Mouse (Mus musculus): Measurements from ENCODE around the gene Dpy19l1. TPM values are rescaled to one million over a fixed set of nuclear protein-coding genes. Genes with fewer than 3 reads are reported as not detected.

Dpy19l1 gene
- polyA plus RNA-seq (2015; fragmentation: Nextera tagmentation; extraction: Ambion mirVana): 7.6 and 11.2 TPM in 2 replicates

- H3K4me2 ChIP-seq: peak within 1 kb of the TSS; percentile 66
- ATAC-seq (ENCODE audit: low FRiP score): peak; percentile 98
- under 1% methylated on average over 75 of the region's 99 CpGs for WGBS
- no peaks in the 10 kb centered on the region for H3K27me3 ChIP-seq (replicated peaks)
- H3K27ac ChIP-seq (replicated peaks): peak within 1 kb of the TSS; percentile 82
- no peaks in the 10 kb centered on the region for H3K9me3 ChIP-seq (replicated peaks)
- H3K4me1 ChIP-seq: peaks cover 25% of the 10 kb centered on the region
- H3K36me3 ChIP-seq: no peaks in the 10 kb centered on the region
- H3K9ac ChIP-seq (replicated peaks): peak within 1 kb of the TSS; percentile 67
- peak within 1 kb of the TSS; percentile 75 for H3K4me3 ChIP-seq (replicated peaks)
These were observed at the start of gene Dpy19l1 for GRCm38 (mm10) chr9:24503067-24503857. TSS of gene Dpy19l1 (minus strand) at chr9:24503140.

GRCm38 (mm10) chr9:24538159-24538558, 35.2 kb upstream of the Dpy19l1 start:
- H3K27ac ChIP-seq (replicated peaks): no peak overlapping the region
- ATAC-seq (ENCODE audit: low FRiP score): no peak
- no peaks in the 10 kb centered on the region for H3K36me3 ChIP-seq
- no peak overlapping the region for H3K4me3 ChIP-seq (replicated peaks)
- 56% methylated on average over 2 of the region's 2 CpGs for WGBS
- no peak overlapping the region for H3K4me2 ChIP-seq
- no peak overlapping the region for H3K9ac ChIP-seq (replicated peaks)
- H3K9me3 ChIP-seq (replicated peaks): no peaks in the 10 kb centered on the region
- no peaks in the 10 kb centered on the region for H3K27me3 ChIP-seq (replicated peaks)
- H3K4me1 ChIP-seq: no peaks in the 10 kb centered on the region

GRCm38 (mm10) chr9:24516575-24517139, 13.7 kb upstream of the Dpy19l1 start:
- H3K27me3 ChIP-seq (replicated peaks): no peaks in the 10 kb centered on the region
- H3K4me3 ChIP-seq (replicated peaks): no peak overlapping the region
- H3K9me3 ChIP-seq (replicated peaks): no peaks in the 10 kb centered on the region
- H3K36me3 ChIP-seq: no peaks in the 10 kb centered on the region
- no peak overlapping the region for H3K27ac ChIP-seq (replicated peaks)
- H3K9ac ChIP-seq (replicated peaks): no peak overlapping the region
- ATAC-seq (ENCODE audit: low FRiP score): peak; percentile 87
- 62% methylated on average over 10 of the region's 10 CpGs for WGBS
- no peak overlapping the region for H3K4me2 ChIP-seq
- no peaks in the 10 kb centered on the region for H3K4me1 ChIP-seq

GRCm38 (mm10) chr9:24514078-24514469, 11.1 kb upstream of the Dpy19l1 start:
- Histone ChIP-seq H3K27me3 (replicated peaks) (no peaks in the 10 kb centered on the region), H3K36me3 (no peaks in the 10 kb centered on the region), H3K4me2 (no peak overlapping the region), H3K9ac (replicated peaks) (no peak overlapping the region), H3K4me1 (no peaks in the 10 kb centered on the region), H3K27ac (replicated peaks) (no peak overlapping the region), H3K4me3 (replicated peaks) (no peak overlapping the region), H3K9me3 (replicated peaks) (no peaks in the 10 kb centered on the region)
- no peak for ATAC-seq (ENCODE audit: low FRiP score)
- WGBS: 82% methylated on average over 5 of the region's 5 CpGs

GRCm38 (mm10) chr9:24513290-24514077, 10.5 kb upstream of the Dpy19l1 start:
- Histone ChIP-seq H3K4me1 (no peaks in the 10 kb centered on the region), H3K27ac (replicated peaks) (no peak overlapping the region), H3K4me2 (no peak overlapping the region), H3K27me3 (replicated peaks) (no peaks in the 10 kb centered on the region), H3K36me3 (no peaks in the 10 kb centered on the region), H3K4me3 (replicated peaks) (no peak overlapping the region), H3K9ac (replicated peaks) (no peak overlapping the region), H3K9me3 (replicated peaks) (no peaks in the 10 kb centered on the region)
- WGBS: 77% methylated on average over 9 of the region's 9 CpGs
- ATAC-seq (ENCODE audit: low FRiP score): no peak

GRCm38 (mm10) chr9:24512121-24512539, 9.2 kb upstream of the Dpy19l1 start:
- Histone ChIP-seq H3K9me3 (replicated peaks) (no peaks in the 10 kb centered on the region), H3K4me1 (no peaks in the 10 kb centered on the region), H3K27ac (replicated peaks) (no peak overlapping the region), H3K36me3 (no peaks in the 10 kb centered on the region), H3K9ac (replicated peaks) (no peak overlapping the region), H3K27me3 (replicated peaks) (no peaks in the 10 kb centered on the region), H3K4me2 (no peak overlapping the region), H3K4me3 (replicated peaks) (no peak overlapping the region)
- WGBS: 93% methylated on average over 5 of the region's 5 CpGs
- ATAC-seq (ENCODE audit: low FRiP score): no peak

GRCm38 (mm10) chr9:24511371-24512120, 8.6 kb upstream of the Dpy19l1 start:
- no peaks in the 10 kb centered on the region for H3K9me3 ChIP-seq (replicated peaks)
- H3K4me3 ChIP-seq (replicated peaks): no peak overlapping the region
- H3K4me1 ChIP-seq: no peaks in the 10 kb centered on the region
- H3K4me2 ChIP-seq: no peak overlapping the region
- WGBS: 88% methylated on average over 4 of the region's 4 CpGs
- no peak overlapping the region for H3K27ac ChIP-seq (replicated peaks)
- H3K27me3 ChIP-seq (replicated peaks): no peaks in the 10 kb centered on the region
- no peaks in the 10 kb centered on the region for H3K36me3 ChIP-seq
- no peak for ATAC-seq (ENCODE audit: low FRiP score)
- no peak overlapping the region for H3K9ac ChIP-seq (replicated peaks)

GRCm38 (mm10) chr9:24508880-24509279, 5.9 kb upstream of the Dpy19l1 start:
- 88% methylated on average over 4 of the region's 4 CpGs for WGBS
- H3K27ac ChIP-seq (replicated peaks): no peak overlapping the region
- H3K9me3 ChIP-seq (replicated peaks): no peaks in the 10 kb centered on the region
- no peaks in the 10 kb centered on the region for H3K4me1 ChIP-seq
- H3K36me3 ChIP-seq: no peaks in the 10 kb centered on the region
- no peak overlapping the region for H3K4me2 ChIP-seq
- H3K4me3 ChIP-seq (replicated peaks): no peak overlapping the region
- no peak overlapping the region for H3K9ac ChIP-seq (replicated peaks)
- no peak for ATAC-seq (ENCODE audit: low FRiP score)
- H3K27me3 ChIP-seq (replicated peaks): no peaks in the 10 kb centered on the region

GRCm38 (mm10) chr9:24506510-24506909, 3.6 kb upstream of the Dpy19l1 start:
- Histone ChIP-seq H3K27ac (replicated peaks) (no peak overlapping the region), H3K9me3 (replicated peaks) (no peaks in the 10 kb centered on the region), H3K4me1 (peaks cover 9% of the 10 kb centered on the region), H3K9ac (replicated peaks) (no peak overlapping the region), H3K4me3 (replicated peaks) (no peak overlapping the region), H3K27me3 (replicated peaks) (no peaks in the 10 kb centered on the region), H3K36me3 (no peaks in the 10 kb centered on the region), H3K4me2 (no peak overlapping the region)
- ATAC-seq (ENCODE audit: low FRiP score): no peak

GRCm38 (mm10) chr9:24505017-24505763, 2.2 kb upstream of the Dpy19l1 start:
- Histone ChIP-seq H3K4me3 (replicated peaks) (no peak overlapping the region), H3K9ac (replicated peaks) (no peak overlapping the region), H3K27me3 (replicated peaks) (no peaks in the 10 kb centered on the region), H3K4me2 (no peak overlapping the region), H3K27ac (replicated peaks) (no peak overlapping the region), H3K9me3 (replicated peaks) (no peaks in the 10 kb centered on the region), H3K36me3 (no peaks in the 10 kb centered on the region), H3K4me1 (peaks cover 17% of the 10 kb centered on the region)
- ATAC-seq (ENCODE audit: low FRiP score): no peak
- 72% methylated on average over 5 of the region's 5 CpGs for WGBS

GRCm38 (mm10) chr9:24504381-24504780, 1.4 kb upstream of the Dpy19l1 start:
- peaks cover 25% of the 10 kb centered on the region for H3K4me1 ChIP-seq
- H3K4me2 ChIP-seq: no peak overlapping the region
- no peaks in the 10 kb centered on the region for H3K36me3 ChIP-seq
- 73% methylated on average over 2 of the region's 2 CpGs for WGBS
- H3K27ac ChIP-seq (replicated peaks): no peak overlapping the region
- no peaks in the 10 kb centered on the region for H3K9me3 ChIP-seq (replicated peaks)
- H3K4me3 ChIP-seq (replicated peaks): no peak overlapping the region
- no peak for ATAC-seq (ENCODE audit: low FRiP score)
- no peak overlapping the region for H3K9ac ChIP-seq (replicated peaks)
- no peaks in the 10 kb centered on the region for H3K27me3 ChIP-seq (replicated peaks)

Data from neural tube, embryonic 15.5 days (tissue).